Mouse (Mus musculus) adrenal gland (tissue): Measurements from ENCODE around the gene Ppp2ca.
"Not testable (repeated sequence)": the region's sequence is repeated elsewhere in the genome, so short reads cannot be mapped to it uniquely, and the experiment has no call there.

ENCODE experiments used
- intact Hi-C: fragments of 180-260 bp; cut with DNase I; formaldehyde crosslinking; loops from one replicate; pipeline ENCODE4 v1.15.1; 2025

The Ppp2ca gene

GRCm38 (mm10) chr11:52091261-52091660 is 7.2 kb upstream of the Ppp2ca start:
- intact Hi-C loops: no loop called here

DNA sequence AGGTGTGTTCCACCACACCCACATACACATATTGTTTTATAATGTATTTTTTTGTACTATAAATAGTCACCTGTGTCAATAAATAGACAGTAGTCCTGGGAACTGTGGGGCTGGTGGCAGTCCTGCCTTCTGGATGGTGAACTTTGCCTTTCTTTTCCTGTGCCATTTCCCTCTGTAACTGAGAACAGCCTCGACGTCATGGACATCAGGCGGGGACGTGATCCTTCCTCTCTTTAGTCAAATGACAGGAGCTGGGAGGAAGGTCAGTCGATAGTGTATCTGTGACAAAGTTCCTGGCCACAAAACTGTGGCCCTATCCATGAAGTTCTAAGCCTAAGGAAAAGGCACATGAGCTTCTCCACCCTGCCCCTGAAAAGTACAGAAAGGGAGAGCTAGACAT is 3.9 kb upstream of the Ppp2ca start:
- intact Hi-C loops: no loop called here

GRCm38 (mm10) chr11:52097016-52097415 is 1.5 kb upstream of the Ppp2ca start:
- intact Hi-C loops: no loop called here

DNA sequence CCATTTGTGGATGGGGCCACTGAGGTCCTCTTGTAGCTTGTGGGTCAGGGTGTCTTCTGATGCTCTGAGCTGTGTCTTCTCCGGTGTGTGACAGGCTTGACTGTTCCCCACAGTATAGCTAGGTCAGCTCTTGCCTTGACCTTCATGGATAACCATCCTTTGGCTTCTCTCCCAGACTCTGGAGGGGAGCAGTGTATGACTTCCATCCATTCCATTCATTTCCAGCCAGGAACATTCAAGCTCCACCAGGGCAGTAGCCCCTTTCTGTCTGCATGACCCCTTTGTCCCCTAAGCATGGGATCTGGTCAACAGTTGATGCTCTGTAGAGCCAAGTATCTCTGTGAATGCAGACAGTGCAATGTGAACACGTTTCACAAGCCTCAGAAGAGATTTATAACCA is 885 bp upstream of the Ppp2ca start:
- intact Hi-C loops: no loop called here

- intact Hi-C loops: no loop called here
Measured at GRCm38 (mm10) chr11:52099031-52099761, 715 bp downstream of the Ppp2ca start.

- intact Hi-C loops: no loop called here
Measured at GRCm38 (mm10) chr11:52099771-52100219, 1.3 kb downstream of the Ppp2ca start.

GRCm38 (mm10) chr11:52102977-52103376 is 4.5 kb downstream of the Ppp2ca start:
- intact Hi-C loops: no loop called here

- intact Hi-C loops: no loop called here
Measured at GRCm38 (mm10) chr11:52105503-52105902, 7.0 kb downstream of the Ppp2ca start.

DNA sequence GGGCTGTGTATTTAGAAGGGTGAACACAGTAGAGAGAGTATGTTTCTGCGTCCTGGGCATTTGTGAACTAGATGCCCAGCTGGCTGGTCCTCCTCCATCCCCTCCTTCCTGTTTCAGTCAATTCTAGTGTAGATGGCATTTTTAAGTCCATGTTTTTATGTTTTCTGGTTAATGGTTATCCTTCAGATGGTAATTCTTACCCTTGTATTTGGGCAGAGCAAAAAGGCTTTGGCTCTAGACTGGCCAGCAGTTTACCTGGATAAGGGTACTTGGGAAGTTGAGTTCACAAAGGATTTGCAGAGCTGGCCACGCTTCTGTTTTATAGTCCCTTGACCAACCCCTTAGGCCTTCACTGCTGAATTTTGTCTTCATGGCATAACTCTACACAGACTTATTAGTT is 7.6 kb downstream of the Ppp2ca start:
- intact Hi-C loops: no loop called here

DNA sequence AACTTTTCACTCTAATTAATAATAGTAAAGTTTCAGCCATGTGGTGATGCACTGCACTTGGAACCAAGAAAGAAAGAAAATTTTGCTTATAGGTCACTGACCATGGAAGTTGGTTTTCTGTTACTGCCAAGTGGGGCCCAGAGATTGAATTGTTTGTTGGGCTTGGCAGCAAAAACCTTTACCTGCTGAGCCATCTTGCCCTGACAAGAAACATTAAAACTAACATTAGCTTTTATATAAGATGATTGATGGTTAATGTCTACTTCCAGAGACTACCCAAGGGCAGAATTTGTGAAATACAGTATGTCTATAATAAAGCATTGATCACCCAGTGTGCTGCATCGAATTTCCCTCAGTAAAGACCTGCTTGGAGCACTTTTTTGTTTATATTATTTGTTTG is 8.0 kb downstream of the Ppp2ca start:
- intact Hi-C loops: no loop called here

DNA sequence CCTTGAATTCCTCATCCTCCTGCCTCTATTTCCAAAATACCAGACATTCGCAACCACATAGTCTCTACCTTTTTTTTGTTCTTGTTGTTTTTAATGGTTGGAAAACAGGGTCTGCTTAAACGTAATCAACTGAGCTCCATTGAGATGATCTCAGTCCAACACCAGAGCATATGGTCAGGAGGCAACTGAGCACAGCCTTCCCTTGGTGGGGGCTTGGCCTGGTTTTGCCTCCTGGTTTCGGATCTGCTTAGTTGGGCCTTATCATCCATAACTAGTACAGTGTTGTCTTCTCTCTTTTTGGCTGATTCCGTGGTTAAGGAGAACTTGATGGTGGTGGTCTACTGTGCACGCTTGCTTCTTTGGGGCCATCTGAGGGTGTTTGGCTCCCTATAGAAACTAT is 10.3 kb downstream of the Ppp2ca start:
- intact Hi-C loops: no loop called here

GRCm38 (mm10) chr11:52109421-52109820 is 10.9 kb downstream of the Ppp2ca start:
- intact Hi-C loops: no loop called here

DNA sequence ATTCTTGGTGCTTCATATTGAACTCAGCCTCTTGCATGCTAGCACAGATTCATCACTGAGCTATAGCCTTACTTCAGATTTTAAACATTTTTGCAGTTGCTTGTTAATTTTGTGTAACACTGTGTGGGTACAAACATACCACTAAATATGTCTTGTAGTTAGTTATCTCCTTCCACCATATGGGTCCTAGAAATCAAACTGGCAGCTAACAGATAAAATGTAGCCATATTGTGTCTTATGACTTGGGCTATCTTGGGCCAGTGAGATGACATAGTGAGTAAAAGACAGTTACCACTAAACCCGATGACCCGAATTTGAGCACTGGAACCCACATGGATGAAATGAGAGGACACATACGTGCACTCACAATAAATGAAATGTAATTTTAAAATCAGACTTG is 17.0 kb downstream of the Ppp2ca start:
- intact Hi-C loops: no loop called here

- intact Hi-C loops: not testable (repeated sequence)
Measured at GRCm38 (mm10) chr11:52116117-52116516, 17.6 kb downstream of the Ppp2ca start.

DNA sequence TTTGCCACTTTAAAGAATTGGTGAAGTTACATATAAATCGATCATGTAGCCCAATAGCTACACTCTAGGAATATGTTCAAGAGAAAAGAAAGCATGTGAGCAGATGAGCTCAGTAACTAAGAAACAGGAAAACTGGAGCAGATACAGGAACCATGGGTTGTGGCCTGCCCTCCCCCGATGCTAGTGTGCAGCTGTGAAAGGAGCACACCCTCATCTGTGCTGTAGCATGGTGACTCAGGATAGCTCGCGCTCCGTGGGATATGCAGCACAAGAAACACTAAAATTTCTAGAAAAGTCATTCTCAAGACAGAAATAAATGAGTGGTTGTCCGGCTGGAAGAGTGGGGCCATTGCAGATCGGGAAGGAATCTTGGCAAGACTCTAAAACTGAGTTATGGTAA is 18.7 kb downstream of the Ppp2ca start:
- intact Hi-C loops: no loop called here

- intact Hi-C loops: loop anchor here (10.0 kb wide), 1 partner anchor 56 kb away; no protein-coding TSS in a partner anchor
Measured at GRCm38 (mm10) chr11:52120415-52120814, 21.9 kb downstream of the Ppp2ca start.

- intact Hi-C loops: loop anchor here (10.0 kb wide), 1 partner anchor 57 kb away; no protein-coding TSS in a partner anchor
Measured at GRCm38 (mm10) chr11:52122045-52122444, 23.6 kb downstream of the Ppp2ca start.

GRCm38 (mm10) chr11:52124468-52124867 is 26.0 kb downstream of the Ppp2ca start:
- intact Hi-C loops: loop anchor here (10.0 kb wide), 1 partner anchor 60 kb away; no protein-coding TSS in a partner anchor

- intact Hi-C loops: loop anchor here (10.0 kb wide), 1 partner anchor 62 kb away; no protein-coding TSS in a partner anchor
Measured at GRCm38 (mm10) chr11:52127169-52127568, 28.7 kb downstream of the Ppp2ca start.

- intact Hi-C loops: loop anchor here (10.0 kb wide), 1 partner anchor 63 kb away; no protein-coding TSS in a partner anchor
Measured at GRCm38 (mm10) chr11:52127760-52128159, 29.3 kb downstream of the Ppp2ca start.

- intact Hi-C loops: loop anchor here (10.0 kb wide), 1 partner anchor 64 kb away; no protein-coding TSS in a partner anchor
Measured at GRCm38 (mm10) chr11:52128316-52129061, 30.0 kb downstream of the Ppp2ca start.

DNA sequence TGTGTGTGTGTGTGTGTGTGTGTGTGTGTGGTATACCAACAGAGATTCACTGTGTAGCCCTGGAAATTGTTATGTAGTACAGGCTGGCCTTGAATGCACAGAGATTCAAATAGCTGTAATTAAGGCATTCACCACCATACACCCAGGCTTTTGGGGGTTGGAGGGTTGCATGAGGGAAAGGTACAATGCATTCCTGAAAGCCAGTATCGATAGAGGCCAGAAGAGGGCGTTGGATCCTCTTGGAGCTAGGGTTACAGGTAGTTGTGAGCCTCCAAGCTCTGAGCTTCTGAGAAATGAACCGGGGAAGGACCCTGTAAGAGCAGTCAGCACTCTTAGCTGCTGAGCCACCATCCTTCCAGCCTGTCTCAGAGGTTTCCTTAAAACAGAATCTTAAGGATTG is 30.7 kb downstream of the Ppp2ca start:
- intact Hi-C loops: loop anchor here (10.0 kb wide), 1 partner anchor 64 kb away; no protein-coding TSS in a partner anchor
